Mouse (Mus musculus): ENCODE results near the gene Rfx2. TPM values are rescaled to one million over a fixed set of nuclear protein-coding genes. Genes with fewer than 3 reads are reported as not detected.

Rfx2 gene
- total RNA-seq, 2 experiments from 2014 or later = 4.8 to 6.4 TPM

- peak; percentile 35; the same call in 1 of the 2 replicates for ATAC-seq (replicated peaks; ENCODE audit: poor library complexity)
Measured at GRCm38 (mm10) chr17:56788886-56789285, 41.9 kb downstream of the Rfx2 start.

GRCm38 (mm10) chr17:56780291-56780978 is 50.4 kb downstream of the Rfx2 start:
- no peak for ATAC-seq (replicated peaks; ENCODE audit: poor library complexity)

- ATAC-seq (replicated peaks; ENCODE audit: poor library complexity) = no peak
Measured at GRCm38 (mm10) chr17:56778779-56779362, 51.9 kb downstream of the Rfx2 start.

GRCm38 (mm10) chr17:56777568-56777967 is 53.2 kb downstream of the Rfx2 start:
- no peak for ATAC-seq (replicated peaks; ENCODE audit: poor library complexity)

GRCm38 (mm10) chr17:56769950-56770349 is 60.9 kb downstream of the Rfx2 start, which contains the start of gene Prr22:
Prr22 (plus strand) TSS chr17:56770250.
- ATAC-seq (replicated peaks; ENCODE audit: poor library complexity) = no peak

GRCm38 (mm10) chr17:56768941-56769340 is 61.9 kb downstream of the Rfx2 start:
- no peak for ATAC-seq (replicated peaks; ENCODE audit: poor library complexity)

GRCm38 (mm10) chr17:56767531-56768135 is 63.2 kb downstream of the Rfx2 start:
- ATAC-seq (replicated peaks; ENCODE audit: poor library complexity) = no peak

GRCm38 (mm10) chr17:56766631-56767405 is 64.0 kb downstream of the Rfx2 start:
- ATAC-seq (replicated peaks; ENCODE audit: poor library complexity) = no peak

GRCm38 (mm10) chr17:56765431-56765830 is 65.4 kb downstream of the Rfx2 start:
- ATAC-seq (replicated peaks; ENCODE audit: poor library complexity) = no peak

GRCm38 (mm10) chr17:56764474-56765354 is 66.1 kb downstream of the Rfx2 start, which contains the start of gene Dus3l:
Dus3l (plus strand) TSS chr17:56764757.
- peak; percentile 62 for ATAC-seq (replicated peaks; ENCODE audit: poor library complexity)

GRCm38 (mm10) chr17:56763741-56764250 is 67.0 kb downstream of the Rfx2 start:
- no peak for ATAC-seq (replicated peaks; ENCODE audit: poor library complexity)

- peak; percentile 48 for ATAC-seq (replicated peaks; ENCODE audit: poor library complexity)
Measured at GRCm38 (mm10) chr17:56762769-56763731, 67.8 kb downstream of the Rfx2 start.

- peak; percentile 43 for ATAC-seq (replicated peaks; ENCODE audit: poor library complexity)
Measured at GRCm38 (mm10) chr17:56761991-56762410, 68.8 kb downstream of the Rfx2 start.

- no peak for ATAC-seq (replicated peaks; ENCODE audit: poor library complexity)
Measured at GRCm38 (mm10) chr17:56761077-56761476, 69.7 kb downstream of the Rfx2 start.

- no peak for ATAC-seq (replicated peaks; ENCODE audit: poor library complexity)
Measured at GRCm38 (mm10) chr17:56759261-56759660, 71.6 kb downstream of the Rfx2 start.

GRCm38 (mm10) chr17:56758132-56758531 is 72.7 kb downstream of the Rfx2 start:
- ATAC-seq (replicated peaks; ENCODE audit: poor library complexity) = peak; percentile 37

GRCm38 (mm10) chr17:56757416-56758123 is 73.2 kb downstream of the Rfx2 start, which contains the start of gene Nrtn:
Nrtn (minus strand) TSS chr17:56757530.
- peak; percentile 54 for ATAC-seq (replicated peaks; ENCODE audit: poor library complexity)
